Mouse (Mus musculus) lung, postnatal 0 days (tissue): Measurements from ENCODE around the gene Abcb10. TPM values are rescaled to one million over a fixed set of nuclear protein-coding genes. Genes with fewer than 3 reads are reported as not detected.

Source experiments
- ATAC-seq: fragments of 200-750 bp; cut with Nextera tagmentation; 2 replicates; pipeline ENCODE4 v1.8.0; 2017; ENCODE audit warnings: moderate library complexity
- DNase-seq: peaks from one replicate; pipeline ENCODE4 v3.0.0-alpha.2; 2016; ENCODE audit warnings: low spot score
- H3K27ac ChIP-seq: fragments of 300-500 bp; sonication (generic); 2 replicates; pipeline ENCODE4 v1.5.1; 2014; ENCODE audit warnings: antibody characterized with exemption, mild to moderate bottlenecking, low read length, mixed read lengths
- H3K27me3 ChIP-seq: fragments of 300-500 bp; sonication (generic); replicated peaks from 2 replicates; pipeline ENCODE4 v1.6.1; 2014; ENCODE audit warnings: low read length, mixed read lengths; ENCODE audit not compliant: insufficient read depth
- H3K36me3 ChIP-seq: fragments of 300-500 bp; sonication (generic); 2 replicates; pipeline ENCODE4 v1.6.1; 2014; ENCODE audit warnings: low read length, mixed read lengths; ENCODE audit not compliant: insufficient read depth
- H3K4me1 ChIP-seq: fragments of 300-500 bp; sonication (generic); 2 replicates; pipeline ENCODE4 v1.6.1; 2014; ENCODE audit warnings: antibody characterized with exemption, low read depth, low read length, mixed read lengths; ENCODE audit not compliant: insufficient read depth
- H3K4me2 ChIP-seq: fragments of 300-500 bp; sonication (generic); replicated peaks from 2 replicates; pipeline ENCODE4 v1.6.1; 2014; ENCODE audit warnings: low read depth, mild to moderate bottlenecking, low read length, moderate library complexity, mixed read lengths
- H3K4me3 ChIP-seq: fragments of 300-500 bp; sonication (generic); 2 replicates; pipeline ENCODE4 v1.5.1; 2014; ENCODE audit warnings: low read depth, low read length
- H3K9ac ChIP-seq: fragments of 300-500 bp; sonication (generic); replicated peaks from 2 replicates; pipeline ENCODE4 v1.6.1; 2014; ENCODE audit warnings: low read depth, mild to moderate bottlenecking
- H3K9me3 ChIP-seq: fragments of 300-500 bp; sonication (generic); 2 replicates; pipeline ENCODE4 v1.6.1; 2016; ENCODE audit warnings: low read length, mixed read lengths
- CTCF ChIP-seq: IDR thresholded peaks from 2 replicates; pipeline ENCODE4 v1.5.1; 2016; ENCODE audit warnings: antibody characterized with exemption, mild to moderate bottlenecking
- EP300 ChIP-seq: IDR thresholded peaks from 2 replicates; pipeline ENCODE4 v1.6.1; 2016; ENCODE audit warnings: antibody characterized with exemption, mild to moderate bottlenecking, control low read depth
- WGBS: fragments of 180-500 bp; shearing (Covaris S2); extraction: QIAGEN DNeasy Blood & Tissue Kit; methylation state at CpG from one replicate; pipeline ENCODE4 v1.1.7; 2014; 5-methylcytosine and 5-hydroxymethylcytosine counted together
- polyA plus RNA-seq: library from polyadenylated mRNA; unstranded; fragments of >200 nt; fragmentation: Nextera tagmentation; extraction: Ambion mirVana; gene quantifications from 2 replicates; pipeline ENCODE4 v1.2.1, GENCODE M21; 2015

Gene Abcb10
- polyA plus RNA-seq, 1 experiment from 2014 or later = 10.4 TPM

DNA sequence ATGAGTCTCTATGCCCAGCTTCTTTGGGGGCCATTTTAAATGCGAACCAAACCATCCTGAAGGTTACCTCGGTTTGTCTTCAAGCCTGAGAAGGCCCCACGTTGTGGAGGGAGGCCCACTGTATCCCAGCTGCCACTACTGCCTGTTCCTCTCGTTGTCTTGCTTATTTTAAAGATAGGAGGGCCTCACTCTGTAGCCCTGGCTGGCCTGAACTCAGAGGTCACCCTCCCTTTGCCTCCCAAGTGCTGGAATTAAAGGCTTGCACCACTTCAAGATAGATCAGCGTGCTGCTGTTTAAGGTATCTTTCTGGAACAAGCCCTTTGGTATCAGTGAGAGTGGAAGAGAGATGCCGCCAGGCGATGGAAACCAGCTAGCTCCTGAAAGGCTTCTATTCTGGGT, 6.2 kb upstream of the Abcb10 start:
- Histone ChIP-seq H3K27me3 (no peaks in the 10 kb centered on the region), H3K4me1 (no peaks in the 10 kb centered on the region), H3K27ac (no peak overlapping the region), H3K36me3 (no peaks in the 10 kb centered on the region), H3K4me3 (no peak overlapping the region), H3K4me2 (no peak overlapping the region), H3K9ac (no peak overlapping the region), H3K9me3 (no peaks in the 10 kb centered on the region)
- no peak for ATAC-seq
- no peak for DNase-seq
- no peak for TF ChIP-seq CTCF
- no peak for TF ChIP-seq EP300
- WGBS = 40% methylated on average over 7 of the region's 7 CpGs

DNA sequence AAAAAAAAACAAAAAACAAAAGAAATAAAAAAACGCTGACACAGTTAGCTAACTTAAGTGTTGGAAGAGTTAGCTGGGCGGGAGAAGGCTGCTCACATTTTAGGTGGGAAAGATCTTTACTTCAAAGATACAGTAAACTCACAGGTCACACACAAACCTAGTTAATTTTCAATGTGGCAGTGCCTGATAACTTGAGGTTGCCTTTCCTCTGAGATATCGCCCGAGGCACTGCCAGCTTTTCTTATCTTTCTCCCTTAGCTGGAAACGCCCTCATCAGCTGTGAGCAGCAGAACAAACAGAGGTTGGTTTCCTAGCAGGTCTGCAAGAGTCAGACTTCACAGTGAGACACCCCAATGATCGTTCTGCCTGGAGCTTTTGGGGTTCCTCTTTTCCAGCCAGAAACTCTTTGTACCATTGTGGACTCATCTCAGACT, 5.7 kb upstream of the Abcb10 start:
- Histone ChIP-seq H3K36me3 (no peaks in the 10 kb centered on the region), H3K9ac (no peak overlapping the region), H3K4me1 (no peaks in the 10 kb centered on the region), H3K4me2 (no peak overlapping the region), H3K27me3 (no peaks in the 10 kb centered on the region), H3K9me3 (no peaks in the 10 kb centered on the region), H3K27ac (no peak overlapping the region), H3K4me3 (no peak overlapping the region)
- DNase-seq (peak; percentile 26), ATAC-seq (peak; percentile 21; the same call in 1 of the 2 replicates)
- 34% methylated on average over 6 of the region's 6 CpGs for WGBS
- TF ChIP-seq CTCF (no peak), EP300 (no peak)

DNA sequence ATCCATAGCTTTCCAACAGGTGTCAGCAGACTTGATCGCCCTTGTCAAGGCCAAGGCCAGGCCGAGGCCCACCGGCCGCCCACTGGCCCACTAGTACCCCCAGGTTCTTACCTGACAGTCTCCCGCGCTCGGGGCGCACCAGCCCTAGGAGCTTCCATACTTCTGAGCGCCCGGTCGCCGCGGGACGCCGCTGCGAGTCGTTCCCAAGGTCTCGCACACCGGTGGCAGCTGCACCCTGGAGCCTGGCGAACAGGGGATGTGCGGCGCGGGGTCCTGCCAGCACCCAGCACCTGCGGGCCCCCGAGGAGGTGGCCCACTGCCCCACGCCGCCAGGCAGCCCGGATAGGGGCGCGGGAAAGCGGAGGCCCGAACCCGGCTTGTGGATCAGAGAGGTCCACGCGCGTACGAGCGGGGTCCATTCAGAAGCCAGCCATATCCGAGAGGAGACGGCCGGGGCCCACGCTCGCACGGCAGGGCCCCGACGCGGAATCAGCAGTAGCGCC, 580 bp downstream of the Abcb10 start:
- H3K4me1 ChIP-seq = no peaks in the 10 kb centered on the region

DNA sequence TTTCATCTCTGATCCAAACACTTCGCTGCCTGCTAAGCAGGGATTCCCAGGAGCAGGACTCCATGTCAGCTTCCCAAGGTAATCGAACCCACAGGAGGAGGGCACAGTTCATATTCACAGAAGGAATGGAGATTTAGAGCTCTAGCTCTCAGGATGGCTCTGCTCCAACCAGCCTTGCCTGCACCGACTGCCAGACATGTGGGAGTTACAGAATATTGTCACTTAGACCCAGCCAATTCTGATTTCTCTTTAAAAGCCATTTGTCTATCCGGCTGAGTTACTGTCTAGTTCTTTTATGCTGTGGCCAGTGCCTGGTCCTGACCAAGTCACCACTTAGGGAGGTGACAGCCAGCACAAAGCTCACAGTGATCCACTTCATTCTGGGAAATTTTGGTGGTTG, 1.2 kb downstream of the Abcb10 start:
- H3K9me3 ChIP-seq = no peaks in the 10 kb centered on the region
- TF ChIP-seq CTCF (no peak), EP300 (no peak)
- H3K27ac ChIP-seq = no peak overlapping the region
- 0 out of 2 replicates have a peak overlapping the region, but pooled peaks have one; percentile 71 for H3K4me3 ChIP-seq
- no peak for ATAC-seq
- no peak for DNase-seq
- H3K27me3 ChIP-seq = no peaks in the 10 kb centered on the region
- no peak overlapping the region for H3K9ac ChIP-seq
- peak overlapping the region; percentile 98; the same call in 1 of the 2 replicates for H3K4me2 ChIP-seq
- WGBS = 32% methylated on average over 4 of the region's 4 CpGs
- no peaks in the 10 kb centered on the region for H3K36me3 ChIP-seq
- H3K4me1 ChIP-seq = no peaks in the 10 kb centered on the region

More for the DNA sequence above, 580 bp downstream of the Abcb10 start:
- Histone ChIP-seq H3K4me3 (peak overlapping the region; percentile 71), H3K9ac (peak overlapping the region; percentile 50), H3K4me2 (peak overlapping the region; percentile 98), H3K27me3 (no peaks in the 10 kb centered on the region), H3K27ac (peak overlapping the region; percentile 77), H3K9me3 (no peaks in the 10 kb centered on the region), H3K36me3 (no peaks in the 10 kb centered on the region)
- ATAC-seq (peak; percentile 14), DNase-seq (peak; percentile 15)
- 1% methylated on average over 38 of the region's 48 CpGs for WGBS
- TF ChIP-seq CTCF = no peak; the same call in 1 of the 2 replicates
- no peak for TF ChIP-seq EP300

DNA sequence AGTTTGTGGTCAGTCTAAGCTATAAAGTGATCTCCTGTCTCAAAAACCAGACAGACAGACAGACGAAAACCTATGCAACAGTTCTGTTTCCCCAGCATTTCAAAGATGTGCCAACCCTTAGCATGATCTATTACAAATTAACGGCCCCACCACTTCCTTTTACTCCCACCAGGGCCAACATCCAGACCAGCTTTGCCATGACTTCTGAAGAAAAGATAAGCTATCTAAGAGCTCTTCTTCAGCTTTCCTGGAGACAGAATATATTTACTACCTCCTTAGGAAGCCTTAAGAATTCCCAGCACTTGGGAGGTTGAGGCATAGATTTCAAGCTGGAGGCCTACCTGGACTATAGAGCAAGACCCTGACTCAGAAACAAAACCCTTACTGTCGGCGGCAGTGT, 2.7 kb downstream of the Abcb10 start:
- DNase-seq = no peak
- Histone ChIP-seq H3K9ac (no peak overlapping the region), H3K4me2 (no peak overlapping the region), H3K4me3 (no peak overlapping the region), H3K27me3 (no peaks in the 10 kb centered on the region), H3K9me3 (no peaks in the 10 kb centered on the region), H3K4me1 (no peaks in the 10 kb centered on the region), H3K36me3 (no peaks in the 10 kb centered on the region), H3K27ac (no peak overlapping the region)
- ATAC-seq = no peak
- TF ChIP-seq EP300 (no peak), CTCF (no peak)
- 74% methylated on average over 4 of the region's 4 CpGs for WGBS

DNA sequence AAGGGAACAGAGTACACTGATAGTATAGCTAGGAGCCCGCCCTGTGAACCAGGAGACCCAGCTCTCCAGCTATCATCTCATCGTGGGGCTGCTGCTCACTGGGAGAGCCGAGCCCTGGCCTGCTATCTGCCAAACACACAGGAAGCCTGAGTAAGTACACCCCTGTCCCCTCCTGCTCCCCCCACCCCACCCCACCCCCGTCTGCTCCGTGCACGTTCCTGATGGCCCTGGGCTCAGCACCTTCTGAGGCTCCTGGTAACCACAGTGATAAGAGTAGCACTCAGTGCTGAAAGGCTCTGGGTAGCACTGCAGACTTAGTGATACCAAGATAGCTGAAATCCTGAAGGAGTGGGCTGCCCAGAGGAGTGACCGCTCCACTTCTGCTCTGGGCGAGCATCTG, 4.0 kb downstream of the Abcb10 start:
- 66% methylated on average over 8 of the region's 8 CpGs for whole genome bisulfite sequencing

More for the DNA sequence above, 4.0 kb downstream of the Abcb10 start:
- no peaks in the 10 kb centered on the region for H3K9me3 ChIP-seq
- ATAC-seq (no peak), DNase-seq (no peak)
- no peak overlapping the region for H3K9ac ChIP-seq
- TF ChIP-seq CTCF = no peak
- no peak for TF ChIP-seq EP300
- no peaks in the 10 kb centered on the region for H3K36me3 ChIP-seq
- H3K27me3 ChIP-seq = no peaks in the 10 kb centered on the region
- no peaks in the 10 kb centered on the region for H3K4me1 ChIP-seq
- 0 out of 2 replicates have a peak overlapping the region, but pooled peaks have one; percentile 62 for H3K27ac ChIP-seq
- H3K4me3 ChIP-seq = no peak overlapping the region
- peak overlapping the region; percentile 14; the same call in 1 of the 2 replicates for H3K4me2 ChIP-seq
